Mouse (Mus musculus) myocyte (in vitro differentiated cells): ENCODE results near the gene Syt12.

Experiments used
- E2F4 ChIP-seq: IDR thresholded peaks from one replicate; pipeline ENCODE4 v1.6.1; 2011; ENCODE audit warnings: mild to moderate bottlenecking, control low read depth, moderate library complexity; ENCODE audit not compliant: insufficient read depth
- POLR2A ChIP-seq: IDR thresholded peaks from one replicate; pipeline ENCODE4 v1.6.1; 2011; ENCODE audit warnings: low read depth, mild to moderate bottlenecking, control low read depth, moderate library complexity; ENCODE audit not compliant: insufficient read length
- POLR2AphosphoS2 ChIP-seq: IDR thresholded peaks from one replicate; pipeline ENCODE4 v1.6.1; 2011; ENCODE audit warnings: low read depth, control low read depth; ENCODE audit not compliant: insufficient read length
- TCF3 ChIP-seq: IDR thresholded peaks from one replicate; pipeline ENCODE4 v1.6.1; 2011; ENCODE audit warnings: low read depth, control low read depth; ENCODE audit not compliant: insufficient read length
- USF1 ChIP-seq: IDR thresholded peaks from one replicate; pipeline ENCODE4 v1.6.1; 2011; ENCODE audit warnings: low read depth, mild to moderate bottlenecking, control low read depth, moderate library complexity

DNA sequence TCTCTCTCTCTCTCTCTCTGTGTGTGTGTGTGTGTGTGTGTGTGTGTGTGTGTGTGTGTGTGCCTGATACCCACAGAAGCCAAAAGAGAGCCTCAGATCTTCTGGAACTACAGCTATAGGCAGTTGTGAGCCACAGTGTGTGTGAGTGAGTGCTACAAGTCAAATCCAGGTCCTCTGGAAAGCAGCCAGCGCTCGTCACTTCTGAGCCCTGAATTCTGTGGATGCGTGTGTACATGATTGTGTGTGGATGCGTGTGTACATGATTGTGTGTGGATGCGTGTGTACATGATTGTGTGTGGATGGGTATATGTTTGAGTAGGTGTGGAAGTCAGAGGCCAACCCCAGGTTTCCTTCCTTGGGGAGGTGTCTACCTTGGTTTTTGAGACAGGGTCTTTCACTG lies 3.7 kb downstream of the Syt12 start:
- TF ChIP-seq POLR2AphosphoS2 (no peak), POLR2A (no peak), USF1 (no peak), TCF3 (no peak), E2F4 (no peak)
